Mouse (Mus musculus): ENCODE data around the gene Csrp1.

The Csrp1 gene

GRCm38 (mm10) chr1:135734225-135734937 is 14.5 kb downstream of the Csrp1 start:
- peak; percentile 66 for DNase-seq

- peak; percentile 47 for DNase-seq
These were observed 15.6 kb downstream of the Csrp1 start for GRCm38 (mm10) chr1:135735460-135735859.

GRCm38 (mm10) chr1:135744987-135745386 is 25.1 kb downstream of the Csrp1 start:
- DNase-seq, result peak; percentile 54

- no peak for DNase-seq
These were observed 26.4 kb downstream of the Csrp1 start for GRCm38 (mm10) chr1:135746248-135746647.

- DNase-seq, result peak; percentile 97
These were observed 33.0 kb downstream of the Csrp1 start for GRCm38 (mm10) chr1:135752737-135753348.

GRCm38 (mm10) chr1:135755287-135755686 is 35.4 kb downstream of the Csrp1 start:
- DNase-seq, result peak; percentile 72

GRCm38 (mm10) chr1:135755913-135756312 is 36.1 kb downstream of the Csrp1 start:
- DNase-seq, result no peak

- no peak for DNase-seq
These were observed 37.4 kb downstream of the Csrp1 start for GRCm38 (mm10) chr1:135757287-135757686.

- DNase-seq, result no peak
These were observed 39.8 kb downstream of the Csrp1 start for GRCm38 (mm10) chr1:135759685-135760084.

GRCm38 (mm10) chr1:135760216-135760615 is 40.4 kb downstream of the Csrp1 start:
- no peak for DNase-seq

- no peak for DNase-seq
These were observed 41.9 kb downstream of the Csrp1 start for GRCm38 (mm10) chr1:135761728-135762127.

- DNase-seq, result peak; percentile 77
These were observed 43.8 kb downstream of the Csrp1 start for GRCm38 (mm10) chr1:135763503-135764205.

- DNase-seq, result no peak
These were observed 44.3 kb downstream of the Csrp1 start for GRCm38 (mm10) chr1:135764206-135764528.

- DNase-seq, result peak; percentile 90
These were observed 46.1 kb downstream of the Csrp1 start, which contains the start of gene Phlda3 for GRCm38 (mm10) chr1:135765645-135766591. TSS of gene Phlda3 (plus strand) at chr1:135766119.

GRCm38 (mm10) chr1:135766592-135767306 is 46.9 kb downstream of the Csrp1 start:
- no peak for DNase-seq

- no peak for DNase-seq
These were observed 47.5 kb downstream of the Csrp1 start for GRCm38 (mm10) chr1:135767324-135767890.

GRCm38 (mm10) chr1:135768400-135768799 is 48.5 kb downstream of the Csrp1 start:
- DNase-seq, result no peak

- no peak for DNase-seq
These were observed 50.4 kb downstream of the Csrp1 start for GRCm38 (mm10) chr1:135770237-135770636.

GRCm38 (mm10) chr1:135770896-135771572 is 51.2 kb downstream of the Csrp1 start:
- DNase-seq, result no peak

GRCm38 (mm10) chr1:135771573-135771970 is 51.7 kb downstream of the Csrp1 start:
- no peak for DNase-seq

GRCm38 (mm10) chr1:135776596-135776995 is 56.7 kb downstream of the Csrp1 start:
- DNase-seq, result peak; percentile 48
